Mouse (Mus musculus): ENCODE measurements at regions not wholly inside any gene's neighbourhood (a gene's known extent, or its start where the extent isn't known, plus 50 kb on each side); places are given as distances from the start of the nearest gene placed in this dataset.

DNA sequence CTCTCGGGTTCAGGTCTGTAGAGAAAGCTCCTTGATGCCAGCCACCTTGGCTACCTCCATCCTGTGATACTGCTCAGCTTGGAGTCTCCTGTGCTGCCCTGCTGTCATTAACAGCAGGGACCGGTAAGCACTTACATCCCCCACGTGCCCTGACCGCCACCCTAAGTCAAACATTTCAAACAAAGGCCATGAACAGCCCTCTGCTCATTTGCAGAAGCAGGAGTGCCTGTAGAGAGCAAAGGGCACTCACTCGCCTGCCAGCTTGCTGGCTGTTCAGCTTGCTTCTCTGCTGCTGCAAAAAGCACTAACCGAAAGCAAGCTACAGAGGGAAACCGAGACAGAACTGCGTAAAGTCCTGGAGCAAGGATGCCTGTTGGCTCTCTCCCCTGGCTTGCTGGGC is 61.8 kb upstream of the Thy1 start:
- no peak for DNase-seq (ENCODE audit: low read depth, low spot score)

DNA sequence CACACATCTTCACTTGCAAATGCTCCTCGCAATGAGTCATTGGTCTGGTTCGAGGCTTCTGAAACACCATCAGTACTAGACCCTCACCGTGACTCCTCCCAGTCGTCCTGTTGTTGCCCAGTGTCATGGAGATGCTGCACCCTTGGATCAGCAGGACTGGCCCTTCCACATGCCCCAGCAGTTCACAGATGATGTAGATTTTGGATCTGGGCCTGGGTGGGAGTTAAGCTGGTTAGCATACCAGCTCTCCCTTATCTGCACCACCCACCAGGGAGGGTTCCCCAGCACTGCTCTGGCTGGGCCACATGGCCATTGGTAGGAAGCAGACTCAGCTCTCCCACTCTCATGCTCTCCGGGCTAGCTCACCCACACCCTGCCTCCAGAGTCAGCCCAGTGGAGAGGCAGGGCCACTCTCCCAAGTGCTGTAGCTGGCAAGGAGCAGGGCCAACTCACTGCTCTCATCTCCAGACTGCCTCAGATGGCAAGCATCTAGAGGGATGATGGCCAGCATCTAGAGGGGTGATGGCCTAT is 60.8 kb upstream of the Thy1 start:
- no peak for DNase-seq (ENCODE audit: low read depth, low spot score)

DNA sequence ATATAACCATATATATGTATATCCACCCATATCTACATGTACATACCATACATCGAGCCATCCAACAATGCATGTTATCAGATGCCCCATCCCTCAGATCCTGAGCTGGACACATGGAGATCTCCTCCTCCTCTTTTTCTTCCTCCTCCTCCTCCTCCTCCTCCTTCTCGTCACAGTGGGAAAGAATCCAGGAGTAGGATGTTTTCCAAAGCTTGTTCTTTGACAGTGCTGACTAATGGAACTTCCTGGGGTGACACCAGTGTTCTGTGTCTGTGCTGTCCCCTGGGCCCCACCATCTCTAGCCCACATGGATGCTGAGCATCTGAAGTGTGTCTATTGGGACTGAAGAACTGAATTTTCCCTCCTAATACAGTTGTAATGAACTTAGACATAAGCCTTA is 60.0 kb upstream of the Thy1 start:
- no peak for DNase-seq (ENCODE audit: low read depth, low spot score)

DNA sequence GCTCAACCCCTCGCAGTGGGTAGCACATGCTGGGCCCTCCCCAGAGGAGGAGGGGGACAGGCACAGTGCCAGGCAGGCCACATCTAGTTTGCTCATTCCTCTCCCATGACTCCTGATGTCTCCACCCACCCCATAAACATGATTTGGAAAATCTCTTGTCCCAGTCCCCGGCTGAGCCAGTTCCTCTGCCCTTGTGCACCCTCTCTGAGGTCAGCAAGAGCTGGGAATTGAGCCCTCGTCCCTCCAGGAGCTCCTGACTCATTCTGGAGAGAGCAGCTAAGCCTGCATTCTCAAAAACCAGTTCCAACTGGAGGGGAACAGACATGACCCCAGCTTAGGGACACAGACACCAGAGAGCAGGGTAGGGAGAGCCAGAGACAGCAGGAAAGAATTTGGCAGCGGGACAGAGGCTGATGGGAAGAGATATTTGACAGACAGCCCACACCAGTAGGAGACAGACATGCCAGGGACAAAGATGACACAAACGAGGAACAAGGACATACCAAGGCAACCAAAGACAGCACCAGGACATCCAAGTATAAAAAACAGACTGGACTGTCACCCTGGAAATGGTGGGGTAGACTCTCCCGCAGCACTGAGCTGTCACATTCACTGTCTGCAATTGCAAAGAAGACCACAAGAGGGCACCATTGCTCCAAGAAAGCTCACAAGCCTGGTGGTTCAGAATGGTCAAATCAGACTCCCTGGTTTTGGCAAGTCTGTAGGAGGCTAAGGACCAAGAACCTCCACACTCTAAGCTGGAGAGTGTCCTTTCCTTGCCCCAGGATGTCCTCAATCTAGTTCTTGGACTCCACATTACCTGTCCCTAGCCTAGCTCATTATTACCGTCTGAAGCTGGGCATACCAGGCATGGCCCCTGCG is 58.8 kb upstream of the Thy1 start:
- peak; percentile 55 for DNase-seq (ENCODE audit: low read depth, low spot score)

DNA sequence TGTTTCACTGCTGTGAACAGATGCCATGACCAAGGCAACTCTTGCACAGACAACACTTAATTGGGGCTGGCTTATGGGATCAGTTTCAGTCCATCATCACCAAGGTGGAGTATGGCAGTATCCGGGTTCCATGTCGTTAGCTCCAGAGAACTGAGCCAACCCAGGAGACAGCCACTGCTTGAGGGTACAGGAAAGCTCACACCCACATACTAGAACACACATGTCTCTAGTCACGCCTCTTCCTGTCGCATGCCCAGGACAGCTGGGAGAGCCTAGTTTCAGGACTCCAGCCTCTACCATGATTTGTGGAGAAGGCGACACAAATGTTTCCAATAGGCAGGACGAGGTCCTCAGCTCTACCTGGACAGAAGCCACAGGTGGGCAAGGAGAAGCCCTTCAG is 55.2 kb upstream of the Thy1 start:
- no peak for DNase-seq (ENCODE audit: low read depth, low spot score)

DNA sequence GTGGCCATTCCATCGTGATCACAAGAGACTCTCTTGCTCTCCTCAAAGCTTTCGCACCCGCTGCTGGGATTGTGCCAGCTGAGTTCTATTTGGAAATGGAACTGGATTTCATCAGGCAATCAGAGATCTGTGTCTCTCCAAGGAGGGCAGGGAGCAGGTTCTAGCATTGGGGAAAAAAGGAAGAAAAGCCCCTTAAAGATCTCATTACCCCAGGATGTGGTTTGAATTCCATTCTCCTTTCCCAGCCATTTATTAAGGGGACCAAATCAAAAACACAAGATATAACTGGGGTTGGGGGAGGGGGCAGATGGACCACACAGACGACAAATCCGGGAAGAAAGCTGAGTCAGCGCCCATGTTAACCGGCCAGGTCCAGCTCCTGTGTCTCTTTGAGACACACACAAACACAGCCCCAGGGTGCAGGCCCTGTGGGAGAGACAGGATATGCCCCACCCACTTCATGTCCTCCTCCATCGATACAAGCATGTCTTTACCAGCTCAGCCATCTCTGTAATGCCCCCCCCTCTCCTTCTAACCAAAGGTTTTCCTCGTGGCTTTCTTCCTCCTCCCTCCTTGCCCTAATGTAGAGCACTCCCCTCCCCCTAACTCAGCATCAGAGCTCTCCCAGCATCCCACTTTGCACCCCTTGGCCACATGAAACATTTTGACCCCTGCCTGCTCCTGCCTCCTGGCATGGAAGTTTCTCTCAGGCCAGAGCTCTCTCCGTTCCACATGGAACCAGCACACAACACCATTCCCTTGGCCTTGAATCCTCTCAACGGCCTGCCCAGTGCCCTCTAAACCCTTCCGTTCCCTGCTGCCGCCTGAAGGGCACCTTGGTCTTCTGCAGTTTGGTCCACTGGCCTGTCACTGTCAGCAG is 54.0 kb upstream of the Thy1 start:
- DNase-seq (ENCODE audit: low read depth, low spot score), result no peak

DNA sequence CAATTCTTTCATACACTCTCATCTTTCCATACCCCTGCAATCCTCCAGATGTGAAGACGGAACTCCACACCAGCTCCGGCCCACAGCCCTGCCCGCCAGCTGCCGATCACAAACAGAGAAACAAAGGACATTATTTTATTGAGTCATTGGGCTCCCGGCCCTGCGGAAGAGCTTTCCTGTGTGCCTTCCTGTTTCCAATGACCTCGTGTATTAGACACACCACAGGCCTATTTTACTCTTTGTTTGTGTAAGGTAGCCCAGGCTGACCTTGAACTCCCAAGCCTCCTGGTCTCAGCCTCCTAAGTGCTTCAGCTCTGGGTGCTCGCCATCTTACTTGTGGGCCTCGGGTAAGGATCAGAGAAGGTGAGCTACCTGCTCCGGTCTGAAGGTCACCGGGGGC is 53.1 kb upstream of the Thy1 start:
- no peak for DNase-seq (ENCODE audit: low read depth, low spot score)

DNA sequence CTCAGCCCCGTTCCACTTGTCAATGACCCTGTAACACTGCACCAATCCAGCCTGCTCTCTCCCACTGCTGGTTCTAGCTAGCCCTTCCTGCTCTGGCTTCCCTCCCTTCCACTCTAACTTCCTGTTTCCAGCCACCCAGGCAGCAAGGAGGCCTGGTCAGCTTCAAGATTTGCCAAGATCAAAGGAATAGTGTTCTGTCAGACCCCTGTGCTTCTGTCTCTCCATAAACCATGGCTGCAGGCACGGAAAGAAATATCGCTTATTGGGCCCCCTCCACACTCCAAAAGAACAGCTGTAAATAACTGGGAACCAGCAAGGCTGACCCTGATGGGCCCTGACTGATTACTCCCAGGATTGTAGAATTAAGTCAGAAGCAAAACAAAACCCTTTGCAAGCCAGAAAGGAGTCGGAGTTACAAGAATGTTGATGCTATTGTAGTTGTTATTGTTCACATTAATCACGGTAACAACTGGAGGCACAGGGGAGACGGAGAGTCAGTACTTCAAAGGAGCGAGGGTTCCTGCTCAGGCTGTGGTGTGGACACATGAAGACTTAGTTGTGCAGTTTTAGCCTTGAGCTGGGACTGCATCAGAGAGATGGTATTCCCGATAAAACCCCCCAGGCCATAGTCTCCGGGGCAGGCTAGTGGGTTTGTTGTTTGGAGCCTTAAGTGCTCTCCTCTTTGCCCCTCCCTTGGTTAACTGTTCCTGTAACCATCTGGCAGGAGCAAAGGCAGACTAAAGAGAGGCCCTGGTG is 49.8 kb upstream of the Thy1 start:
- no peak for DNase-seq (ENCODE audit: low read depth, low spot score)

All from WW6 (cell line).